Mouse (Mus musculus): ENCODE results near the gene Gm10487. TPM values are rescaled to one million over a fixed set of nuclear protein-coding genes. Genes with fewer than 3 reads are reported as not detected.

The Gm10487 gene
- polyA plus RNA-seq (2012; rRNA removed; ENCODE audit: low replicate concordance): not detected in 2 replicates

DNA sequence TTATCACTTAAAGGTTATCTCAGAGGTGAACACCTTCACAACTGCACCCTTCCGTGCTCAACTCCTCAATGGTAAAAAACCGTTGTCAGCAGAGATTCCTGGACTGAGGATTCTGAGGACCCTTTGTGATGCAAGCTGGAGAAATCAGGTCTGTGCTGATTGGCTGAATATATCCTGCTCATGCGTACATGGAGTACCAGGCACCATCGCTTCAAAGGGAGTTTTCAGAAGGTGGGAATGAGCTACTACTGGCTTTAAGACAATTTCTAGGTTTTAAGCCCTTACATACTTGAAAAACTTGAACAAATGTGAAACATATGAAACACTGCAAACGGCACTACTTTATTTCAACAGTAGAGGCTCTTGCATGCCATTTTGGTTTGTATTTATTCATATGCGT lies at the start of gene Gm10487:
Gm10487 (minus strand) TSS at position 101 of the 400 bp plus-strand sequence.

